Mouse (Mus musculus): ENCODE measurements around the gene Bcl2l13. TPM values are rescaled to one million over a fixed set of nuclear protein-coding genes. Genes with fewer than 3 reads are reported as not detected.

The Bcl2l13 gene
- total RNA-seq (2014; rRNA removed) (59.1 and 77.5 TPM in 2 replicates), polyA plus RNA-seq (2015; fragmentation: Nextera tagmentation; extraction: Ambion mirVana) (20.6 and 21.4 TPM in 2 replicates)

DNA sequence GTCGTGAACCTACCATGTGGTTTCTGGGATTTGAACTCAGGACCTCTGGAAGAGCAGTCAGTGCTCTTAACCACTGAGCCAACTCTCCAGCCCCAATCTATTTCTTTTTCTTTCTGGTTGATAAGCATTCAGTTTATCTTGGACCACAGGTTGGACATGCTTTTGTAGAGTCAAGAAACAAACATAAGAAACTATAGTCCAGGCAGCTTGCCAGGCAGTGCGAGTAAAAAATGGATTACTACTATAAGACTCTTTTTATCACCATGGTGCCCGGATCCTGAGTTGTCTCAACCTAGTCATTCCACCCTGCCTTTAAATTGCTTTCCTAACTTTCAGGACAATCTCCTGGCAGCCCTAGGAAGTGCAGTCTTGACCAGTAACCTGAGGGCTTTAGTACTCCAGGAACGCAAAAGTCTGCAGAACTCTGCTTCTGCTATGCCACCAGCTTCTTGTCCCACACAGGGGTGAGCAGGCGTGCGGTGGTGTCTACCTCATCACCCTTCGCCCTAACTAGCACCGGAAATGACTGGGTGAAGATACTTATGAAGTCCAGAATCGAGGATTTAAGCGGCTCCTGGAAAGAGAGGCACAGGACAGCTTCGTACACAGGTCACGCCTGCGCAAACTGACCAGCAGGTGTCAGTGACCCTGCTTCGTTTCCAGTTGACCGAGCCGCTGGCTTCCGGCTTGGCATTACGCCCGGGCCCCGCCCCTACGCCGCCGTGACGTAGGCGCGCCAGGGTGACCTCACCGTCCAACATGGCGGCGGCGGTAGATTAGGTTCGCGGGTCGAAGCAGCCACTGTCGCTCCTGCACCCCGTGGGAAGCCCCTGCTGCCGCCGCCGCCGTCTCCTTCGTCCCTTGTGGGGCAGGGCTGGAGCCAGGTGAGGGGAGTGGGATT, at the start of gene Bcl2l13:
TSS of gene Bcl2l13 (plus strand) at position 739 of the 901 bp plus-strand sequence.
- 4% methylated on average over 40 of the region's 40 CpGs for WGBS
- peak; percentile 49 for TF ChIP-seq CTCF (IDR thresholded peaks at IDR 0.05; ENCODE audit: low read depth)

DNA sequence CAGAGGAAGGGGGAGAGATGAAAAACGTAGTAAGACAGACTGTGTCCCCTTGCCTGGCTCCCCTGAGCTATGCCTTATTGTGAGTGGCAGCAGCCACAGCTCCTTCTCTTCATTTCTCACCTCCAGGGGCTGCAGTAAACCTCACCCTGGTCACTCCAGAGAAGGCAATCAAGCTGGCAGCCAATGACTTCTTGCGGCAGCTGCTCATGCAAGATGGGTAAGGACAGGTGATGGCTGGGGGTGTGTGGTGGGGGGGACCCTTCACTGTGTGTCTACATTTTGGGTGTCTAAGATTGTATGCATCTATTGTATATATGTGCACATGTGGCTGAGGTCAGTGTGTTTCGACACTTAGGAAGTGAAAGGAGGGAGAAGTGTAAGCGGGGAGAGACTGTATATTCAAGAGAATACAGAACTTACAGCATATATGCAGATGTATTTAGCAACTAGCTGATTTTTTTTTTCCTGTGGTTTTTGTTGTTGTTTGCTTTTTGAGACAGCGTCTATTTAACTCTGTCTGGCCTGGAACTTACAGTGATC, 47.9 kb upstream of the Bcl2l13 start:
- H3K9ac ChIP-seq = no peak overlapping the region
- ATAC-seq = no peak
- no peak for TF ChIP-seq CTCF (IDR thresholded peaks at IDR 0.05; ENCODE audit: low read depth)
- no peak overlapping the region for H3K4me2 ChIP-seq (ENCODE audit: low read depth)
- WGBS = 83% methylated on average over 5 of the region's 5 CpGs
- H3K27ac ChIP-seq (ENCODE audit: low read depth, low read length) = no peak overlapping the region
- no peaks in the 10 kb centered on the region for H3K27me3 ChIP-seq (ENCODE audit: insufficient read depth, low read length)
- H3K36me3 ChIP-seq (ENCODE audit: insufficient read depth) = peaks cover 17% of the 10 kb centered on the region
- H3K4me3 ChIP-seq (ENCODE audit: low read depth, low read length) = no peak overlapping the region
- no peaks in the 10 kb centered on the region for H3K4me1 ChIP-seq (ENCODE audit: insufficient read depth)
- DNase-seq = no peak
- no peaks in the 10 kb centered on the region for H3K9me3 ChIP-seq (ENCODE audit: low read length)

More for the DNA sequence above, at the start of gene Bcl2l13:
- H3K27me3 ChIP-seq (ENCODE audit: insufficient read depth, low read length) = no peaks in the 10 kb centered on the region
- H3K9ac ChIP-seq = peak within 1 kb of the TSS; percentile 96
- DNase-seq (peak; percentile 94), ATAC-seq (peak; percentile 96)
- peak within 1 kb of the TSS; percentile 97 for H3K4me3 ChIP-seq (ENCODE audit: low read depth, low read length)
- H3K27ac ChIP-seq (ENCODE audit: low read depth, low read length) = peak within 1 kb of the TSS; percentile 97
- H3K4me2 ChIP-seq (ENCODE audit: low read depth) = peak within 1 kb of the TSS; percentile 71
- no peaks in the 10 kb centered on the region for H3K9me3 ChIP-seq (ENCODE audit: low read length)
- no peaks in the 10 kb centered on the region for H3K36me3 ChIP-seq (ENCODE audit: insufficient read depth)
- 0 out of 2 replicates have a peak, but pooled peaks cover 5% of the 10 kb centered on the region for H3K4me1 ChIP-seq (ENCODE audit: insufficient read depth)

DNA sequence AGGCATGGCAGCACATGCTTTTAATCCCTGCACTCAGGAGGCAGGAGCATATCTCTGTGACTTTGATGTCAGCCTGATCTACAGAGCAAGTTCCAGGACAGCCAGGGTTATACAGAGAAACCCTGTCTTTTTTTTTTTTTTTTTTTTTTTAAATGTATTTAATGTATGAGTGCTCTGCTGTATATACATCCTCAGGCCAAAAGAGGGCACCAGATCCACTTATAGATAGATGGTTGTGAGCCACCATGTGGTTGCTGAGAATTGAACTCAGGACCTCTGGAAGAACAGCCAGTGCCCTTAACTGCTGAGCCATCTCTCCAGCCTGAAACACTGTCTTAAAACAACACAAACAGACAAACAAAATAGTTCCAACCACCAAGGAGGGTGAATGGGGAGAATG, 47.1 kb upstream of the Bcl2l13 start:
- Histone ChIP-seq H3K4me3 (ENCODE audit: low read depth, low read length) (no peak overlapping the region), H3K36me3 (ENCODE audit: insufficient read depth) (peaks cover 25% of the 10 kb centered on the region), H3K4me1 (ENCODE audit: insufficient read depth) (no peaks in the 10 kb centered on the region), H3K27ac (ENCODE audit: low read depth, low read length) (no peak overlapping the region), H3K4me2 (ENCODE audit: low read depth) (no peak overlapping the region), H3K27me3 (ENCODE audit: insufficient read depth, low read length) (no peaks in the 10 kb centered on the region), H3K9ac (no peak overlapping the region), H3K9me3 (ENCODE audit: low read length) (no peaks in the 10 kb centered on the region)
- TF ChIP-seq CTCF (IDR thresholded peaks at IDR 0.05; ENCODE audit: low read depth) = peak; percentile 49
- no peak for ATAC-seq
- peak; percentile 30 for DNase-seq

DNA sequence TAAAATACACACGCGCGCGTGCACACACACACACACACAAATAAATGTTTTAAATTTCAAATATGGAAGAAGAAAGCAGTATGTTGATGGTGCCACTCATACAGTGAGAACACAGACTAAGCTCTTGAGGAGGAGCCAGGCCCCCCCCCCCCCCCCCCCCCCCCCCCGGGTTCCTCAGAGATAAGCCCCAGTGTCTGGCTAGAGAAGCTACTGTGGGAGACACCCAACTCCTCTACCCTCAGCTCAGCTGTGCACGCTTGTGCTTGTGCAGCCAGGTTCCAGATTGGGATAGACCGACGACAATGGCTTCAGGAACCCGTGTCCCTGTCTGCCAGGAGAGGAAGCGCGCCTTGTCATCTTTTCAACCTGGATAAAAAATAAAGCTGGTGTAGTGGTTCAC, 45.9 kb upstream of the Bcl2l13 start:
- no peaks in the 10 kb centered on the region for H3K27me3 ChIP-seq (ENCODE audit: insufficient read depth, low read length)
- H3K36me3 ChIP-seq (ENCODE audit: insufficient read depth) = peaks cover 36% of the 10 kb centered on the region
- H3K4me3 ChIP-seq (ENCODE audit: low read depth, low read length) = no peak overlapping the region
- H3K9me3 ChIP-seq (ENCODE audit: low read length) = no peaks in the 10 kb centered on the region
- ATAC-seq (no peak), DNase-seq (no peak)
- H3K27ac ChIP-seq (ENCODE audit: low read depth, low read length) = no peak overlapping the region
- 84% methylated on average over 11 of the region's 11 CpGs for WGBS
- H3K9ac ChIP-seq = no peak overlapping the region
- H3K4me1 ChIP-seq (ENCODE audit: insufficient read depth) = no peaks in the 10 kb centered on the region
- H3K4me2 ChIP-seq (ENCODE audit: low read depth) = no peak overlapping the region
- TF ChIP-seq CTCF (IDR thresholded peaks at IDR 0.05; ENCODE audit: low read depth) = no peak

DNA sequence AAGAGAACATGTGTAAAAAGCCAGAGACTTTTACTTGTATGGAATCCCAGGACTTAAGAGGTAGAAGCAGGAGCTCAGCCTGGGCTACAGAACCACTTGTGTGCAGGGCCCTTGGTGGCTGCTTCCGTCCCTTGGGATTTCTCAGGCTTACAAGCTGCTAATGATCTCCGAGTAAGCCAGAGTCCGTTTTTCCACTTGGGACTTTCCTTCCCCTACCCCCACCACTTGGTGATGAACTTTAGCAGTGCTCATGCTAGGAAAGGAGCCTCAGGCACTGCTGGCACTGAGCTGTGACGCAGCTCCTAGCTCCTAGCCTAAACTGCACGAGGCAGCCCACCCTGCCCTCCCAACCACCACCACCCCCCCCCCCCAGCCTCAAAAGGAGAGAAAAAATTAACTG, 45.3 kb upstream of the Bcl2l13 start:
- WGBS = 76% methylated on average over 5 of the region's 5 CpGs
- Histone ChIP-seq H3K27ac (ENCODE audit: low read depth, low read length) (no peak overlapping the region), H3K4me1 (ENCODE audit: insufficient read depth) (no peaks in the 10 kb centered on the region), H3K27me3 (ENCODE audit: insufficient read depth, low read length) (no peaks in the 10 kb centered on the region), H3K4me2 (ENCODE audit: low read depth) (no peak overlapping the region), H3K9ac (no peak overlapping the region), H3K9me3 (ENCODE audit: low read length) (no peaks in the 10 kb centered on the region), H3K36me3 (ENCODE audit: insufficient read depth) (peaks cover 42% of the 10 kb centered on the region), H3K4me3 (ENCODE audit: low read depth, low read length) (no peak overlapping the region)
- ATAC-seq (no peak), DNase-seq (no peak)
- TF ChIP-seq CTCF (IDR thresholded peaks at IDR 0.05; ENCODE audit: low read depth) = no peak

DNA sequence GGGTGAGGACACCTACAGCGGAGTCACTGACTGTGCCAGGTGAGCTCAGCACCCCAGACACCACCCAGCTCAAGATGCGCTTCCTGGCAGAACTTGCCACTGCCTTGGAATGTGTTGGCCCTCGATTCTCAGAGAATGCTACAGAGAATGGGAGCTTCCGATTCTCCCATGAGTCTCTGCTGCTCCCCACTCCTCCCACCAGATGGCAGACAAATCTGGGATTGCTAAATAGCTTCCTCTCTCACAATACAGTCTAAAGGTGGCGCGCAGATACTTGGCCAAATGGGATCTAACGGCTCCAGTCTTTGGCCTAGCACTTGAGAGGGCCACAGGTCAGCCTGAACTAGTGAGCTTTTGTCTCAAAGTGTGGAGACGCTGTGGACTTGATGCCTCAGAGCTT, 43.1 kb upstream of the Bcl2l13 start:
- H3K4me1 ChIP-seq (ENCODE audit: insufficient read depth) = no peaks in the 10 kb centered on the region
- DNase-seq = peak; percentile 43
- no peaks in the 10 kb centered on the region for H3K9me3 ChIP-seq (ENCODE audit: low read length)
- peak; percentile 44 for ATAC-seq
- H3K4me3 ChIP-seq (ENCODE audit: low read depth, low read length) = no peak overlapping the region
- no peaks in the 10 kb centered on the region for H3K27me3 ChIP-seq (ENCODE audit: insufficient read depth, low read length)
- no peak overlapping the region for H3K9ac ChIP-seq
- peak; percentile 57 for TF ChIP-seq CTCF (IDR thresholded peaks at IDR 0.05; ENCODE audit: low read depth)
- H3K36me3 ChIP-seq (ENCODE audit: insufficient read depth) = peaks cover 64% of the 10 kb centered on the region
- H3K27ac ChIP-seq (ENCODE audit: low read depth, low read length) = no peak overlapping the region
- 72% methylated on average over 8 of the region's 8 CpGs for WGBS
- no peak overlapping the region for H3K4me2 ChIP-seq (ENCODE audit: low read depth)

Measured in forebrain, postnatal 0 days (tissue).